ENCODE assay signal across 20 mouse cellular contexts in the genomic region with DNA sequence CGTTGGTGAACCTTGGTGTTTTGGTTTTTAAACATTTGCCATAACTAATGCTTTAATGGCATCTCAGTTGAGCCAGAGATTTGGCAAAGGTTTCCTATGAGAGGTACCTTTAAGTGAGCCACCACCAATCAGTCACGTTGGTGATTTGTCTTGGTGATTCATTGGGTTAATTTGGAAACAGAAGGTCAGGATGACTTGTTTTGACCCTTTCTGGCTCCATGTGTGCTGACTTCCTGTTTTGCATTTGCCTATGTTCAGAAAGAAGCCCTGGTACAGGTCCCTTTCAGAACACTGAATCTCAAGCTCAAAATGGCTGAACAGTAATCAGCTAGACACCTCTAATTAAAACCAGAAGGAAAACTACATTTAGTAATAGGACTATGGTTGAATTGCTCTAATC. TPM values are rescaled to one million over a fixed set of nuclear protein-coding genes. Genes with fewer than 3 reads are reported as not detected.
DNase-seq lines count a peak whose midpoint lies in the region; ATAC-seq and TF ChIP-seq lines count a peak whose summit lies in the region.
"Had no signal": no experiment of that assay in that cellular context is flagged by ENCODE, and none has a peak within 500 bp of the region (broad histone marks: within the 10 kb centered on the region; RNA-seq: fewer than 3 reads in every experiment).

No protein-coding gene starts in this region.

- H3K4me2 ChIP-seq in liver, postnatal 0 days (ENCODE audit: low read depth, low read length): no peak overlapping the region
- H3K4me2 ChIP-seq: heart, embryonic 12.5 days; hindbrain, embryonic 15.5 days had no signal

- no peak for TF ChIP-seq EP300 in liver, postnatal 0 days (IDR thresholded peaks at IDR 0.05; ENCODE audit: low read depth)

- no peaks in the 10 kb centered on the region for H3K9me3 ChIP-seq in liver, postnatal 0 days (ENCODE audit: low read length)
- H3K9me3 ChIP-seq: forebrain, embryonic 10.5 days; heart, embryonic 12.5 days; hindbrain, embryonic 15.5 days had no signal

- peaks cover 37% of the 10 kb centered on the region for H3K4me1 ChIP-seq in liver, postnatal 0 days (ENCODE audit: insufficient read depth)
- H3K4me1 ChIP-seq: forebrain, embryonic 10.5 days; heart, embryonic 12.5 days; hindbrain, embryonic 15.5 days had no signal

- H3K9ac ChIP-seq in liver, postnatal 0 days (replicated peaks): no peak overlapping the region
- H3K9ac ChIP-seq: heart, embryonic 12.5 days; hindbrain, embryonic 15.5 days had no signal

- H3K27ac ChIP-seq in liver, postnatal 0 days (ENCODE audit: low read depth): 0 out of 2 replicates have a peak overlapping the region, but pooled peaks have one; percentile 19
- H3K27ac ChIP-seq: forebrain, embryonic 10.5 days; hindbrain, embryonic 15.5 days had no signal

- no peak overlapping the region for H3K4me3 ChIP-seq in liver, postnatal 0 days (ENCODE audit: low read depth, low read length)
- H3K4me3 ChIP-seq: forebrain, embryonic 10.5 days; heart, embryonic 12.5 days; hindbrain, embryonic 15.5 days had no signal

- no peak for TF ChIP-seq CTCF in liver, postnatal 0 days (IDR thresholded peaks at IDR 0.05; ENCODE audit: low read depth)

- no peaks in the 10 kb centered on the region for H3K36me3 ChIP-seq in liver, postnatal 0 days (replicated peaks; ENCODE audit: insufficient read depth, low read length)
- H3K36me3 ChIP-seq: forebrain, embryonic 10.5 days; heart, embryonic 12.5 days; hindbrain, embryonic 15.5 days had no signal

- no peaks in the 10 kb centered on the region for H3K27me3 ChIP-seq in liver, postnatal 0 days (ENCODE audit: insufficient read depth, low read length)
- H3K27me3 ChIP-seq: heart, embryonic 12.5 days; hindbrain, embryonic 15.5 days had no signal

- DNase-seq in liver, postnatal 0 days: no peak
- DNase-seq in liver: no peak
- peak; percentile 63 for DNase-seq in induced T-regulatory cell, adult 2 months (ENCODE audit: low read depth)
- no peak for DNase-seq in cerebellum, adult 8-10 months
- DNase-seq in layer of hippocampus, postnatal 10 days (ENCODE audit: low spot score in 2 of 2): no peak
- DNase-seq in cerebellum, adult 11-12 months: no peak
- DNase-seq: cerebellum, postnatal 25 days; gastrocnemius, postnatal 14 days; kidney, adult 8-10 months; kidney, postnatal 4 days; lung, adult 2 months; midbrain, embryonic 14.5 days; right cerebral cortex, postnatal 25 days; thymus, postnatal 4 days had no signal

- WGBS in liver, postnatal 0 days (ENCODE audit: insufficient replicate concordance): 50% methylated on average over 2 of the region's 2 CpGs

- peak; percentile 36; the same call in 1 of the 2 replicates for ATAC-seq in liver, postnatal 0 days
- ATAC-seq in CD4-positive, CD25-positive, alpha-beta regulatory T cell, adult 4 months: peak; percentile 68
- ATAC-seq in neutrophil, adult 5-6 weeks (ENCODE audit: extremely low read depth, insufficient number of reproducible peaks, low FRiP score, poor library complexity, severe bottlenecking): peak; percentile 60; the same call in 1 of the 2 replicates

RNA-seq across cellular contexts. Expression of a gene that starts 7.5 kb away (rescaled TPM):
- 9.2 and 10.3 TPM in 2 replicates for polyA plus RNA-seq in liver, postnatal 0 days (2015; fragmentation: Nextera tagmentation; extraction: Ambion mirVana)
- 100 to 1,000 TPM in 1 of 2 experiments, 10 to 100 TPM in 1; 87.6 to 100 TPM for polyA plus RNA-seq in CD4-positive, CD25-positive, alpha-beta regulatory T cell, adult 4 months (2017; shearing (Covaris generic))
- 35.0 and 39.2 TPM in 2 replicates for total RNA-seq in neutrophil, adult 5-6 weeks (2017)
- 10 to 100 TPM; 17.3 to 23.0 TPM for total RNA-seq in layer of hippocampus, postnatal 10 days (2021)

RNA-seq across cellular contexts. Expression of a gene that starts 33.6 kb away (rescaled TPM):
- 0.67 and 0.80 TPM in 2 replicates for polyA plus RNA-seq in liver, postnatal 0 days (2015; fragmentation: Nextera tagmentation; extraction: Ambion mirVana)
- polyA plus RNA-seq in CD4-positive, CD25-positive, alpha-beta regulatory T cell, adult 4 months (2017; shearing (Covaris generic)): not detected
- total RNA-seq in neutrophil, adult 5-6 weeks (2017): 9.3 and 10.5 TPM in 2 replicates
- total RNA-seq in layer of hippocampus, postnatal 10 days (2021): under 1 TPM in 1 of 2 experiments, not detected in 1; 0.11 TPM
- total RNA-seq: gastrocnemius, postnatal 14 days; heart, postnatal 25 days had no signal
- polyA plus RNA-seq: heart, embryonic 12.5 days; hindbrain, embryonic 15.5 days; midbrain, embryonic 14.5 days had no signal

RNA-seq across cellular contexts. Expression of a gene that starts 55.9 kb away (rescaled TPM):
- polyA plus RNA-seq in liver, postnatal 0 days (2015; fragmentation: Nextera tagmentation; extraction: Ambion mirVana): 7.3 and 7.7 TPM in 2 replicates
- under 1 TPM; 0.39 to 0.47 TPM for polyA plus RNA-seq in CD4-positive, CD25-positive, alpha-beta regulatory T cell, adult 4 months (2017; shearing (Covaris generic))
- 17.7 and 18.4 TPM in 2 replicates for total RNA-seq in neutrophil, adult 5-6 weeks (2017)
- 10 to 100 TPM; 16.2 to 21.5 TPM for total RNA-seq in layer of hippocampus, postnatal 10 days (2021)
